Mouse (Mus musculus) midbrain, postnatal 0 days (tissue): ENCODE measurements at regions not wholly inside any gene's neighbourhood (a gene's known extent, or its start where the extent isn't known, plus 50 kb on each side); places are given as distances from the start of the nearest gene placed in this dataset.

Experiments
- ATAC-seq: fragments of 200-750 bp; cut with Nextera tagmentation; 2 replicates; pipeline ENCODE4 v1.8.0; 2017; ENCODE audit warnings: moderate number of reproducible peaks, mild to moderate bottlenecking, moderate TSS enrichment, moderate library complexity; ENCODE audit not compliant: low FRiP score
- DNase-seq: peaks from one replicate; pipeline ENCODE4 v3.0.0-alpha.2; 2015; ENCODE audit warnings: low spot score
- H3K27ac ChIP-seq: fragments of 300-500 bp; sonication (generic); 2 replicates; pipeline ENCODE4 v1.5.1; 2014; ENCODE audit warnings: low read depth, mild to moderate bottlenecking, low read length, mixed read lengths
- H3K27me3 ChIP-seq: fragments of 300-500 bp; sonication (generic); 2 replicates; pipeline ENCODE4 v1.6.1; 2014; ENCODE audit warnings: low read length, control low read depth, mixed read lengths; ENCODE audit not compliant: insufficient read depth
- H3K36me3 ChIP-seq: fragments of 300-500 bp; sonication (generic); 2 replicates; pipeline ENCODE4 v1.6.1; 2014; ENCODE audit warnings: low read length, control low read depth, mixed read lengths; ENCODE audit not compliant: insufficient read depth
- H3K4me1 ChIP-seq: fragments of 300-500 bp; sonication (generic); 2 replicates; pipeline ENCODE4 v1.6.1; 2014; ENCODE audit warnings: mild to moderate bottlenecking, control low read depth, antibody characterized with exemption, low read length, mixed read lengths; ENCODE audit not compliant: insufficient read depth
- H3K4me2 ChIP-seq: fragments of 300-500 bp; sonication (generic); 2 replicates; pipeline ENCODE4 v1.6.1; 2014; ENCODE audit warnings: low read depth, mild to moderate bottlenecking, low read length, mixed read lengths; ENCODE audit not compliant: poor library complexity, severe bottlenecking
- H3K4me3 ChIP-seq: fragments of 300-500 bp; sonication (generic); 2 replicates; pipeline ENCODE4 v1.5.1; 2014; ENCODE audit warnings: low read depth, mild to moderate bottlenecking, low read length, moderate library complexity
- H3K9ac ChIP-seq: fragments of 300-500 bp; sonication (generic); replicated peaks from 2 replicates; pipeline ENCODE4 v1.6.1; 2014; ENCODE audit warnings: mild to moderate bottlenecking, low read length, moderate library complexity, mixed read lengths; ENCODE audit not compliant: poor library complexity, severe bottlenecking
- H3K9me3 ChIP-seq: fragments of 300-500 bp; sonication (generic); 2 replicates; pipeline ENCODE4 v1.6.1; 2016; ENCODE audit warnings: low read length, control low read depth
- CTCF ChIP-seq: IDR thresholded peaks from 2 replicates; pipeline ENCODE4 v1.5.1; 2016; ENCODE audit warnings: antibody characterized with exemption, mild to moderate bottlenecking
- WGBS: fragments of 180-500 bp; shearing (Covaris S2); extraction: QIAGEN DNeasy Blood & Tissue Kit; methylation state at CpG from one replicate; pipeline ENCODE4 v1.1.7; 2014; 5-methylcytosine and 5-hydroxymethylcytosine counted together

GRCm38 (mm10) chr1:90347032-90347431, 143.3 kb downstream of the Ackr3 start:
- Histone ChIP-seq H3K4me2 (no peak overlapping the region), H3K27me3 (no peaks in the 10 kb centered on the region), H3K27ac (no peak overlapping the region), H3K9ac (no peak overlapping the region), H3K4me3 (no peak overlapping the region), H3K4me1 (no peaks in the 10 kb centered on the region), H3K9me3 (no peaks in the 10 kb centered on the region), H3K36me3 (no peaks in the 10 kb centered on the region)
- 74% methylated on average over 6 of the region's 6 CpGs for WGBS
- no peak for TF ChIP-seq CTCF
- DNase-seq (no peak), ATAC-seq (no peak)

GRCm38 (mm10) chr1:90349611-90350010, 145.8 kb downstream of the Ackr3 start:
- peak; percentile 62 for DNase-seq
- Histone ChIP-seq H3K4me3 (no peak overlapping the region), H3K9me3 (no peaks in the 10 kb centered on the region)

GRCm38 (mm10) chr1:90353325-90353724, 149.5 kb downstream of the Ackr3 start:
- no peak overlapping the region for H3K4me2 ChIP-seq
- no peaks in the 10 kb centered on the region for H3K36me3 ChIP-seq
- H3K27me3 ChIP-seq, result no peaks in the 10 kb centered on the region
- no peaks in the 10 kb centered on the region for H3K4me1 ChIP-seq
- WGBS, result 17% methylated on average over 7 of the region's 7 CpGs
- DNase-seq (no peak), ATAC-seq (no peak)
- no peaks in the 10 kb centered on the region for H3K9me3 ChIP-seq
- no peak overlapping the region for H3K4me3 ChIP-seq
- H3K27ac ChIP-seq, result no peak overlapping the region
- TF ChIP-seq CTCF, result no peak
- no peak overlapping the region for H3K9ac ChIP-seq

More at GRCm38 (mm10) chr1:90349611-90350010, 145.8 kb downstream of the Ackr3 start:
- WGBS, result 40% methylated on average over 6 of the region's 6 CpGs
- Histone ChIP-seq H3K27ac (no peak overlapping the region), H3K4me1 (no peaks in the 10 kb centered on the region), H3K36me3 (no peaks in the 10 kb centered on the region), H3K9ac (no peak overlapping the region), H3K27me3 (no peaks in the 10 kb centered on the region), H3K4me2 (no peak overlapping the region)
- ATAC-seq, result no peak
- no peak for TF ChIP-seq CTCF

GRCm38 (mm10) chr1:90356567-90356966, 152.8 kb downstream of the Ackr3 start:
- TF ChIP-seq CTCF, result no peak
- H3K4me2 ChIP-seq, result no peak overlapping the region
- 89% methylated on average over 3 of the region's 3 CpGs for WGBS
- no peaks in the 10 kb centered on the region for H3K4me1 ChIP-seq
- no peaks in the 10 kb centered on the region for H3K9me3 ChIP-seq
- ATAC-seq (no peak), DNase-seq (no peak)
- H3K4me3 ChIP-seq, result no peak overlapping the region
- no peak overlapping the region for H3K9ac ChIP-seq
- H3K27ac ChIP-seq, result no peak overlapping the region
- H3K27me3 ChIP-seq, result no peaks in the 10 kb centered on the region
- H3K36me3 ChIP-seq, result no peaks in the 10 kb centered on the region

GRCm38 (mm10) chr1:90357391-90357790, 153.6 kb downstream of the Ackr3 start:
- no peak for ATAC-seq
- no peaks in the 10 kb centered on the region for H3K27me3 ChIP-seq
- H3K27ac ChIP-seq, result no peak overlapping the region
- TF ChIP-seq CTCF, result no peak
- no peaks in the 10 kb centered on the region for H3K36me3 ChIP-seq
- DNase-seq, result no peak
- H3K4me2 ChIP-seq, result no peak overlapping the region
- no peaks in the 10 kb centered on the region for H3K4me1 ChIP-seq
- H3K4me3 ChIP-seq, result no peak overlapping the region
- no peak overlapping the region for H3K9ac ChIP-seq
- no peaks in the 10 kb centered on the region for H3K9me3 ChIP-seq

- WGBS, result 80% methylated on average over 2 of the region's 2 CpGs
- no peaks in the 10 kb centered on the region for H3K4me1 ChIP-seq
Observed at GRCm38 (mm10) chr1:90358971-90359370, 155.2 kb downstream of the Ackr3 start.

More at GRCm38 (mm10) chr1:90358971-90359370, 155.2 kb downstream of the Ackr3 start:
- DNase-seq (no peak), ATAC-seq (no peak)
- Histone ChIP-seq H3K9ac (no peak overlapping the region), H3K27me3 (no peaks in the 10 kb centered on the region), H3K36me3 (no peaks in the 10 kb centered on the region), H3K4me3 (no peak overlapping the region), H3K27ac (no peak overlapping the region), H3K9me3 (no peaks in the 10 kb centered on the region), H3K4me2 (no peak overlapping the region)
- TF ChIP-seq CTCF, result no peak
